Mouse (Mus musculus): ENCODE measurements around the gene Slc5a12. TPM values are rescaled to one million over a fixed set of nuclear protein-coding genes. Genes with fewer than 3 reads are reported as not detected.

Slc5a12 gene
- polyA plus RNA-seq (2015; fragmentation: Nextera tagmentation; extraction: Ambion mirVana) = not detected in 2 replicates

DNA sequence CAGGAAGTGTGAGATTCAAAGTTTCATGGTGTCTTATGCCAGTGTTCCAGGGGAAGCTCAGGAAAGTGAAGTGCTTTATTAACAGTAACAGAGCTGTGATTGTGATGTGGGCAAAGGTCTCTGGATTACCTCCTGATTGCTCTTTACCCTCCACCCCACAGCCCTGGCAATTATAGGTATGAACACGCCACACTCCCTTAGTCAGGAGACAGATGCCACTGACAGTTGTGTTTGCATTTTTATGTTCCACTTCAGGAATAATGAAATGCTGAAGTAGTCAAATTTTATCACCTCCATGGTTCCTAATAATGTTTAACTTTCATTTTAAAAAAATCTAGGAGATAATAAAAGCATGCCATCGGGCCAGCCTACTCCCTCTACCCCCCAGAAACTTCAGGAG lies at the start of gene Slc5a12:
Gene Slc5a12 (plus strand): TSS at position 367 of the 400 bp plus-strand sequence.
- H3K36me3 ChIP-seq = no peaks in the 10 kb centered on the region
- no peaks in the 10 kb centered on the region for H3K9me3 ChIP-seq
- H3K4me1 ChIP-seq (replicated peaks) = no peaks in the 10 kb centered on the region
- H3K9ac ChIP-seq (replicated peaks) = no peak within 1 kb of the TSS
- 85% methylated on average over 2 of the region's 2 CpGs for WGBS
- no peak for ATAC-seq
- H3K27me3 ChIP-seq = no peaks in the 10 kb centered on the region
- no peak within 1 kb of the TSS for H3K4me2 ChIP-seq (replicated peaks)
- H3K4me3 ChIP-seq (replicated peaks) = no peak within 1 kb of the TSS
- H3K27ac ChIP-seq = no peak within 1 kb of the TSS

DNA sequence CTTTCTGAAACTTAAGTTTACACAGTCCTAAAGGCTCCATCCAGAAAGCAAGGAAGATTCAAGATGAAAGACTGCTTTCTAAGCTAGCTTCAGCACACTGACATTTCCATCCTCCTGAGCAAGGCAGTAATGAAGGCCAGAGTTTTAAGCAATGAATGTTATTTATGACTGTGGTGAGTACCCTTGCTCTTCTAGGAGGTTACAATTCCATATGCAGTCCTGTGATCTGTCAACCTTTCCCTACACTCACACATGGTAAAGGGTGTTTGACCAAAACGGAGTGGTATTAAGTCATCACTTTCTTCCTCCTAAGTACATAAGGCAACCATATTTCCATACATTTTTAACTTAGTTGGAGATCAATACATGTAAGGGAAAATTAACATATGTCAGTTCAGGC lies 41.0 kb upstream of the Slc5a12 start:
- H3K27ac ChIP-seq = no peak overlapping the region

DNA sequence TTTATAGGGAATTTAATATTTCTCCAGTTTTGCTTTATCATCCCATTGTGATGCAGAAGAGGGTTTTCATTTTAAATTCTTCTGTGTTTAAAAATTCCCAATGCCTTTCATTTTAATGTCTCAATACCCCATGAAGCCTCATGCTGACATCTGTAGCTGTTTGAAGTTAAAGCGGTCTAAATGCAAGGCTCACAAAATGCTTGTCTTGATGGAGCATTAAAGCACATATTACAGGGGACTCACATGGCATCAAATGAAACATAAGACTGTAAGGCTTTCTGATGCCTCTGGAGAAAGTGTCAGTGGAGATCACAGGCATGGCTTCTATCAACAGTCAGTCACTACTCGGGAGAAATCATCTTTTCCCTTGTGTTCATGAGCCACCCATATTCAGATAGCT lies 34.5 kb upstream of the Slc5a12 start:
- Histone ChIP-seq H3K27ac (no peak overlapping the region), H3K4me1 (replicated peaks) (no peaks in the 10 kb centered on the region), H3K27me3 (no peaks in the 10 kb centered on the region), H3K36me3 (no peaks in the 10 kb centered on the region), H3K9ac (replicated peaks) (no peak overlapping the region), H3K4me3 (replicated peaks) (no peak overlapping the region), H3K4me2 (replicated peaks) (no peak overlapping the region), H3K9me3 (no peaks in the 10 kb centered on the region)
- WGBS = 65% methylated on average over 2 of the region's 2 CpGs
- ATAC-seq = no peak

More for the DNA sequence above, 41.0 kb upstream of the Slc5a12 start:
- no peak overlapping the region for H3K4me2 ChIP-seq (replicated peaks)
- H3K36me3 ChIP-seq = no peaks in the 10 kb centered on the region
- 92% methylated on average over 1 of the region's 1 CpGs for WGBS
- H3K9me3 ChIP-seq = no peaks in the 10 kb centered on the region
- H3K4me1 ChIP-seq (replicated peaks) = no peaks in the 10 kb centered on the region
- no peak for ATAC-seq
- H3K9ac ChIP-seq (replicated peaks) = no peak overlapping the region
- H3K4me3 ChIP-seq (replicated peaks) = no peak overlapping the region
- no peaks in the 10 kb centered on the region for H3K27me3 ChIP-seq

DNA sequence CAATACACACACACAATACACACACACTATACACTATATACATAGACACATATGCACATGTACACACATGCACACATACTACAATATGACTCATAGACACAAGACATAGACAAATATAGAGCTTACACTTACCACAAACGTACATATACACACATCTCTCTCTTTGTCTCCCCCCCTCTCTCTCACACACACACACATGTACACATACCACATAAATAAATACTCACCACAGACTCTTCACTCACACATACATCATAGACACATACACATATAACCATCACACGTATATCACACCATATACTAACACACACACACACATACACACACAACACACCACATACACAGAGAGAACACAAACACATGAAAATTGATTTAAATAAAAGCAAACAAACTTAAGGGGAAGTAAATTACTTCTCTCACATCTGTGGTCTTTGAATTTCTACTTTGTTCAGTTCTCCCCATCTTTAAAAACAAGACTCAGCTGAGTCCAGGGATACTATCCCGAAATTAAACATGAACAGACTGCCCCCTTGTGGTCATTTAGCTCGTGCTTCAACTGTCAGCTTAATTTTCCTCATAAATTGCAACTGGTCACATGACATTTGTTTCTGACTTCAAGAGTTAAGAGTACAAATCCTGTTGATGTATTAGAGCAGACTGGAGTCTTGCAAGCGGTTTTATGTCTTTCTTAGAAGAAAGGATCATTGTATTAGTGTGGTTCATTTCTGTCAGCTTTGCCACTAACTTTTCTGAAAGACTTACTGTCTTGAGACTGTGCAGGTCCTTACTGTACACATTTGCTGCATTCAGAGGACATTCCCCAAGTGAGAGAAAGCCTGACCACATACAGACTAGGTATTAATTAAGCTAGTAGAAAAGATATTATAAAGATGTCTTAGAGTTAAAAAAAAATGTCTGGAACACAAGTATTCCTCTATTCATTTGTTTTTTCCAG lies 32.1 kb upstream of the Slc5a12 start:
- no peak overlapping the region for H3K4me3 ChIP-seq (replicated peaks)
- no peaks in the 10 kb centered on the region for H3K27me3 ChIP-seq
- H3K27ac ChIP-seq = no peak overlapping the region
- no peaks in the 10 kb centered on the region for H3K36me3 ChIP-seq
- no peaks in the 10 kb centered on the region for H3K4me1 ChIP-seq (replicated peaks)
- H3K9me3 ChIP-seq = no peaks in the 10 kb centered on the region
- H3K4me2 ChIP-seq (replicated peaks) = no peak overlapping the region
- peak; percentile 89 for ATAC-seq
- 36% methylated on average over 5 of the region's 5 CpGs for WGBS
- H3K9ac ChIP-seq (replicated peaks) = no peak overlapping the region

DNA sequence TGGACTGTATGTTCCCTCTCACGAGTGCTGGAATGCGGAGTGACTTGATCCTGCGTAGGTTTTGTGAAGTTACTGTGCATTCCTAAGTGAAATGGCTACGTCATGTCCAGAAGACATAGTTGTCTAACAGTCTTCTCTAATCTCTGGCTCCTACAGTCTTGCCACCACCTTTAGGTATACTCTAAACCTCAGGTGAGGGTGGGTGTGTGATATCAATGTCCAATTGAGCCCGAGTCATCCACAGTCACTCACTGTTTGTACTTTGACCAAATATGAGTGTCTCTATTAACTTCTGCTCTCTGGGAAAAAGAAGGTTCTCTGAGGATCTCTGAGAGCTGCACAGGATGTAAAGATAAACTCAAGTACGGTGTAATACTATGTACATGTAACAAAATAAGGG lies 10.4 kb upstream of the Slc5a12 start:
- H3K9me3 ChIP-seq = no peaks in the 10 kb centered on the region
- 91% methylated on average over 6 of the region's 6 CpGs for WGBS
- H3K36me3 ChIP-seq = no peaks in the 10 kb centered on the region
- no peaks in the 10 kb centered on the region for H3K27me3 ChIP-seq
- no peak overlapping the region for H3K9ac ChIP-seq (replicated peaks)
- no peak overlapping the region for H3K27ac ChIP-seq
- no peak for ATAC-seq
- H3K4me1 ChIP-seq (replicated peaks) = no peaks in the 10 kb centered on the region
- H3K4me2 ChIP-seq (replicated peaks) = no peak overlapping the region
- H3K4me3 ChIP-seq (replicated peaks) = no peak overlapping the region

DNA sequence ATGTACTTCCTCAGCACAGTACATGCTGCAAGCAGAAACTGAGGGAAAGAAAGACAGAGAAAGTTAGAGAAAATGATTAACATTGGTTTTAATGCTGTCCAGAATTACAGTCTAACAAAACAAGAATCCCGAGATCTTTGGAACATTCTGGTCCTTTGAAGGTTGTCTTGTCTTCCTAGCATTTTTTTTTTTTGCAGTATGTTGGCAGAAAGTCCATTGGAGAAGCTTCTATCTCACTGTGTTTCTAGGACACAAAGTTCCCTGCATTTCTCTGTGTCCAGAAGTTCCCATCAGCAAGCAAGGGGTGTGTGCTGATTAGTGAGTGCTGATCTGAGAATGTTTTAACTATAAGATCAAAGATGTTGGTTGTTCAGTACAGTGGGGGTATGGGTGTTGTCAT lies 7.1 kb upstream of the Slc5a12 start:
- Histone ChIP-seq H3K9me3 (no peaks in the 10 kb centered on the region), H3K27me3 (no peaks in the 10 kb centered on the region), H3K36me3 (no peaks in the 10 kb centered on the region), H3K4me3 (replicated peaks) (no peak overlapping the region), H3K9ac (replicated peaks) (no peak overlapping the region), H3K4me2 (replicated peaks) (no peak overlapping the region), H3K27ac (no peak overlapping the region), H3K4me1 (replicated peaks) (no peaks in the 10 kb centered on the region)
- ATAC-seq = no peak
- WGBS = 83% methylated on average over 1 of the region's 1 CpGs

DNA sequence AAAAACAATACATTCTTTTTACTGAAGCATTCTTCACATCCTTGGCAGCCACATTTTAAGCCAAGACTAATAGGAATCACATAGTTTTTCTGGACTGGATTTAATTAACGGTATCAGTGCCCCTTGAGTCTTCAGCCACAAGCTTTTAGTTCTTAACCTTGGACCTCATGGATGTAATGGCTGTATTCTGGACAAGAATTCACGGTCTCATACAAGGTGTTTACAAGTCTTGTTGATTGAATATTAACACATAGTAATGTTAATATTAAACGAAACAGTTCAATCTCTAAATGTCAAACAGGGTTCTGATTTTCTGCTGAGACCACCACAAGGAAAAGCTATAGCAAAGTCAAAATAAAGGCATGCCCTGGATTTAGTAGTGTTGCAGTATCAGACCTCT lies 4.8 kb upstream of the Slc5a12 start:
- Histone ChIP-seq H3K9me3 (no peaks in the 10 kb centered on the region), H3K4me2 (replicated peaks) (no peak overlapping the region), H3K4me1 (replicated peaks) (no peaks in the 10 kb centered on the region), H3K27me3 (no peaks in the 10 kb centered on the region), H3K36me3 (no peaks in the 10 kb centered on the region), H3K27ac (no peak overlapping the region), H3K9ac (replicated peaks) (no peak overlapping the region), H3K4me3 (replicated peaks) (no peak overlapping the region)
- ATAC-seq = no peak
- WGBS = 85% methylated on average over 3 of the region's 3 CpGs

DNA sequence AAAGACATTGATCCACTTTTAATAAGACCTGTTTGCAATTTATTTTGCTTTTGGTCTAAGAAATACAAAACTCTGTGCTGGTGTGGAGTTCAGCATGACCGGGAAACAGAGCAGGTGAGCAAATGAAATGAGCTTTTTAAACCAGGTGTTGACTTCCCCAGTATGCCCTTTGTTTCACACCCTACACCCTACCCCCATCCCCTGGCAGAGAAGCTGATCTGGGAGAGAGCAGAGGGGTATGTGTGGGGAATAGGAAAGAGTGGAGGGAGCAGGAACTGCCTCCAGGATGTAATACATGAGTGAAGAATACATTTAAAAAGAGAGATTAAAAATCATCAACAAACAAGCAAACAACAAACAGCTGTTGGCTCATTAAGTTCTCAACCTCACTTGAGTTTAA lies 47.3 kb downstream of the Slc5a12 start:
- H3K4me1 ChIP-seq (replicated peaks) = no peaks in the 10 kb centered on the region
- H3K4me2 ChIP-seq (replicated peaks) = no peak overlapping the region
- no peak for ATAC-seq
- no peak overlapping the region for H3K4me3 ChIP-seq (replicated peaks)
- no peaks in the 10 kb centered on the region for H3K36me3 ChIP-seq
- no peak overlapping the region for H3K27ac ChIP-seq
- no peaks in the 10 kb centered on the region for H3K9me3 ChIP-seq
- no peaks in the 10 kb centered on the region for H3K27me3 ChIP-seq
- WGBS = 69% methylated on average over 1 of the region's 1 CpGs
- no peak overlapping the region for H3K9ac ChIP-seq (replicated peaks)

DNA sequence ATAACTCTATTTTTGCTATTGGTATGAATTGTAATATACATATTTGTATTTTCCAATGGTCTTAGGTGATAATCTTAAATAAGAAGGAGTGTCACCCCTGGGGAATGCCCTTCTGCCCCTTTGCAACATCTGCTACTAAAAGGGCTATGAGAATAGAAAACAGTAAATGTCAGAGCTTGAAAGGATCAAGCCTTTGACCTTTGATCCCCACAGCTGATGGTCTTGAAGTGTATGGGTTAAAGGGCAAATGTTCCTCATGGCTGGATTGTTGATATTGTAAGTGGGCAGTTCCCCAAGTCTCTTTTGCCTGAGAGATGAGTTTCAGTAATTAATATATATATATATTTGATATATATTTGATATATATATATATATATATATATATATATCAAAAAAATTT lies 47.7 kb downstream of the Slc5a12 start:
- no peak overlapping the region for H3K4me2 ChIP-seq (replicated peaks)
- H3K9me3 ChIP-seq = no peaks in the 10 kb centered on the region
- H3K4me3 ChIP-seq (replicated peaks) = no peak overlapping the region
- no peaks in the 10 kb centered on the region for H3K27me3 ChIP-seq
- H3K27ac ChIP-seq = no peak overlapping the region
- H3K4me1 ChIP-seq (replicated peaks) = no peaks in the 10 kb centered on the region
- no peak for ATAC-seq
- no peak overlapping the region for H3K9ac ChIP-seq (replicated peaks)
- H3K36me3 ChIP-seq = no peaks in the 10 kb centered on the region

DNA sequence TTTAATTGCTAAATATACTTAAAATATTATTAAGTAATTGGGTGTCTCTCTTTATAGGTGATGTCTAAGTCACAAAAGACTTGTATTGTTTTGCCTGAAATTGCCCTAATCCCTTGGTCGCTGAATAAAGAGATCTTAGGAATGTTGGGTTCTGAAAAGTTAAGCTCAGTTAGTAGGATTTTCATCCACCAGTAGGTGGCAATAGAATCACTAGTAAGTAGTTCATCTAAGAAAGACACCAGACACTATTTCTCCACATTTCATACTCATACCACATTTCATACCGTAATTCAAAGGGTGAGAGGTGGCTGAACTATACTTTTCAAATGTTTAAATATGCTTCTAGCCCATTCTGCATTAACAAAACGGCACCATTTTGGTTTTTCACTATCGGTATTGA lies 66.2 kb downstream of the Slc5a12 start:
- Histone ChIP-seq H3K9ac (replicated peaks) (no peak overlapping the region), H3K4me1 (replicated peaks) (no peaks in the 10 kb centered on the region), H3K27ac (no peak overlapping the region), H3K4me3 (replicated peaks) (no peak overlapping the region), H3K4me2 (replicated peaks) (no peak overlapping the region), H3K36me3 (no peaks in the 10 kb centered on the region), H3K9me3 (no peaks in the 10 kb centered on the region), H3K27me3 (no peaks in the 10 kb centered on the region)
- ATAC-seq = 0 out of 2 replicates have a peak, but pooled peaks have one; percentile 60
- whole genome bisulfite sequencing = 53% methylated on average over 4 of the region's 4 CpGs

DNA sequence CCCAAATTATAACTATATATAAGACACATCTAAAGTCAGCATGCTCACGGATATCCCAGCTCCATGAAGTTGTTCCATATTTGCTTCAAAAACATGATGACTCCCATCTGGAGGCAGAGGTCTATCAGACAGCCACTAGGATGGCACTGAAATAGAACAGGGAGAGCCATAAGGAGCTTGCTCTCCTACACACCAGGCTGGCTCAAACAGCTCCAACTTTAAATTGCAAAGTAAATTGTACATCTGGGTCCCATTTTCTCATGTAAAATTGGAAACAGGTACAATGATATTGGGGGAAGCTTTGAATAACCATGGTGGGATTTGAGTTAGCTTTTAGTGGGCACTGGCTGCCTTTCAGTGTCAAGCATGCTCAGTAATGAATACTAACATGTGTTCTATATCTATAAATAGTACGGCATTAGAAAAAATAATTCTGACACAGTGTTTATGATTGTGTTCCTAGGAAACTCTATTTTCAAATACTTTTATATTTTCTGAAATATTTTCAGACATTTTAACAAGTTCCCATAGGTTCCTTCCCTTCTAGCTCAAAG lies 74.0 kb downstream of the Slc5a12 start:
- no peak for ATAC-seq
- 93% methylated on average over 2 of the region's 2 CpGs for WGBS

More for the DNA sequence above, 74.0 kb downstream of the Slc5a12 start:
- H3K4me1 ChIP-seq (replicated peaks) = no peaks in the 10 kb centered on the region
- no peaks in the 10 kb centered on the region for H3K36me3 ChIP-seq
- H3K9me3 ChIP-seq = no peaks in the 10 kb centered on the region
- H3K4me3 ChIP-seq (replicated peaks) = no peak overlapping the region
- no peaks in the 10 kb centered on the region for H3K27me3 ChIP-seq
- H3K9ac ChIP-seq (replicated peaks) = no peak overlapping the region
- H3K27ac ChIP-seq = no peak overlapping the region
- no peak overlapping the region for H3K4me2 ChIP-seq (replicated peaks)

Data from midbrain, embryonic 13.5 days (tissue).